Mouse (Mus musculus): Measurements from ENCODE around the gene Ttc13. TPM values are rescaled to one million over a fixed set of nuclear protein-coding genes. Genes with fewer than 3 reads are reported as not detected.
A peak's percentile ranks its signal among the peaks of the same experiment; 100 is the strongest.

Ttc13 gene
- polyA plus RNA-seq, 1 experiment from 2014 or later, result 70.9 TPM

GRCm38 (mm10) chr8:124641599-124641998 is 80.2 kb downstream of the Ttc13 start:
- no peak for DNase-seq
- Histone ChIP-seq H3K4me3 (replicated peaks; ENCODE audit: low read depth, low read length) (no peak overlapping the region), H3K4me2 (ENCODE audit: low read length) (no peak overlapping the region), H3K4me1 (ENCODE audit: control insufficient read depth, insufficient read depth, low read length) (peaks cover 13% of the 10 kb centered on the region), H3K27me3 (ENCODE audit: control insufficient read depth, insufficient read depth, low read length) (no peaks in the 10 kb centered on the region), H3K27ac (replicated peaks; ENCODE audit: low read depth, low read length) (no peak overlapping the region), H3K9ac (replicated peaks; ENCODE audit: low read length) (no peak overlapping the region), H3K9me3 (ENCODE audit: control insufficient read depth, low read length) (no peaks in the 10 kb centered on the region), H3K36me3 (ENCODE audit: control insufficient read depth, insufficient read depth, low read length) (peaks cover 29% of the 10 kb centered on the region)
- no peak for ATAC-seq (ENCODE audit: low FRiP score, low TSS enrichment)
- WGBS, result 94% methylated on average over 8 of the region's 8 CpGs

GRCm38 (mm10) chr8:124635247-124635502 is 86.6 kb downstream of the Ttc13 start:
- no peak for ATAC-seq (ENCODE audit: low FRiP score, low TSS enrichment)
- WGBS, result 83% methylated on average over 8 of the region's 8 CpGs
- peaks cover 42% of the 10 kb centered on the region for H3K36me3 ChIP-seq (ENCODE audit: control insufficient read depth, insufficient read depth, low read length)
- no peak overlapping the region for H3K9ac ChIP-seq (replicated peaks; ENCODE audit: low read length)
- H3K27ac ChIP-seq (replicated peaks; ENCODE audit: low read depth, low read length), result no peak overlapping the region
- no peaks in the 10 kb centered on the region for H3K9me3 ChIP-seq (ENCODE audit: control insufficient read depth, low read length)
- no peaks in the 10 kb centered on the region for H3K27me3 ChIP-seq (ENCODE audit: control insufficient read depth, insufficient read depth, low read length)
- no peak overlapping the region for H3K4me2 ChIP-seq (ENCODE audit: low read length)
- no peak for DNase-seq
- H3K4me3 ChIP-seq (replicated peaks; ENCODE audit: low read depth, low read length), result no peak overlapping the region
- H3K4me1 ChIP-seq (ENCODE audit: control insufficient read depth, insufficient read depth, low read length), result no peaks in the 10 kb centered on the region

GRCm38 (mm10) chr8:124634411-124635246 is 87.2 kb downstream of the Ttc13 start:
- Histone ChIP-seq H3K9ac (replicated peaks; ENCODE audit: low read length) (no peak overlapping the region), H3K4me3 (replicated peaks; ENCODE audit: low read depth, low read length) (no peak overlapping the region), H3K27me3 (ENCODE audit: control insufficient read depth, insufficient read depth, low read length) (no peaks in the 10 kb centered on the region), H3K27ac (replicated peaks; ENCODE audit: low read depth, low read length) (no peak overlapping the region), H3K4me2 (ENCODE audit: low read length) (no peak overlapping the region), H3K36me3 (ENCODE audit: control insufficient read depth, insufficient read depth, low read length) (peaks cover 42% of the 10 kb centered on the region), H3K4me1 (ENCODE audit: control insufficient read depth, insufficient read depth, low read length) (no peaks in the 10 kb centered on the region), H3K9me3 (ENCODE audit: control insufficient read depth, low read length) (no peaks in the 10 kb centered on the region)
- no peak for DNase-seq
- ATAC-seq (ENCODE audit: low FRiP score, low TSS enrichment), result no peak
- 78% methylated on average over 13 of the region's 13 CpGs for WGBS

GRCm38 (mm10) chr8:124633001-124633703 is 88.6 kb downstream of the Ttc13 start:
- H3K4me1 ChIP-seq (ENCODE audit: control insufficient read depth, insufficient read depth, low read length), result no peaks in the 10 kb centered on the region
- DNase-seq, result no peak
- WGBS, result 91% methylated on average over 14 of the region's 14 CpGs
- no peak overlapping the region for H3K4me3 ChIP-seq (replicated peaks; ENCODE audit: low read depth, low read length)
- no peak overlapping the region for H3K27ac ChIP-seq (replicated peaks; ENCODE audit: low read depth, low read length)
- H3K9ac ChIP-seq (replicated peaks; ENCODE audit: low read length), result no peak overlapping the region
- H3K27me3 ChIP-seq (ENCODE audit: control insufficient read depth, insufficient read depth, low read length), result no peaks in the 10 kb centered on the region
- peaks cover 29% of the 10 kb centered on the region for H3K36me3 ChIP-seq (ENCODE audit: control insufficient read depth, insufficient read depth, low read length)
- no peak for ATAC-seq (ENCODE audit: low FRiP score, low TSS enrichment)
- no peaks in the 10 kb centered on the region for H3K9me3 ChIP-seq (ENCODE audit: control insufficient read depth, low read length)
- no peak overlapping the region for H3K4me2 ChIP-seq (ENCODE audit: low read length)

- H3K4me1 ChIP-seq (ENCODE audit: control insufficient read depth, insufficient read depth, low read length), result no peaks in the 10 kb centered on the region
- H3K4me2 ChIP-seq (ENCODE audit: low read length), result no peak overlapping the region
- WGBS, result 38% methylated on average over 7 of the region's 7 CpGs
- no peaks in the 10 kb centered on the region for H3K27me3 ChIP-seq (ENCODE audit: control insufficient read depth, insufficient read depth, low read length)
- H3K27ac ChIP-seq (replicated peaks; ENCODE audit: low read depth, low read length), result 0 out of 2 replicates have a peak overlapping the region, but pooled peaks have one; percentile 13
- no peak overlapping the region for H3K9ac ChIP-seq (replicated peaks; ENCODE audit: low read length)
- no peaks in the 10 kb centered on the region for H3K9me3 ChIP-seq (ENCODE audit: control insufficient read depth, low read length)
- DNase-seq (no peak), ATAC-seq (ENCODE audit: low FRiP score, low TSS enrichment) (no peak)
- no peak overlapping the region for H3K4me3 ChIP-seq (replicated peaks; ENCODE audit: low read depth, low read length)
- peaks cover 17% of the 10 kb centered on the region for H3K36me3 ChIP-seq (ENCODE audit: control insufficient read depth, insufficient read depth, low read length)
These were observed 89.8 kb downstream of the Ttc13 start for GRCm38 (mm10) chr8:124631966-124632365.

- Histone ChIP-seq H3K4me1 (ENCODE audit: control insufficient read depth, insufficient read depth, low read length) (no peaks in the 10 kb centered on the region), H3K4me2 (ENCODE audit: low read length) (no peak overlapping the region), H3K4me3 (replicated peaks; ENCODE audit: low read depth, low read length) (no peak overlapping the region), H3K9ac (replicated peaks; ENCODE audit: low read length) (no peak overlapping the region), H3K36me3 (ENCODE audit: control insufficient read depth, insufficient read depth, low read length) (peaks cover 6% of the 10 kb centered on the region; the same call in 1 of the 2 replicates), H3K9me3 (ENCODE audit: control insufficient read depth, low read length) (no peaks in the 10 kb centered on the region), H3K27ac (replicated peaks; ENCODE audit: low read depth, low read length) (no peak overlapping the region), H3K27me3 (ENCODE audit: control insufficient read depth, insufficient read depth, low read length) (no peaks in the 10 kb centered on the region)
- WGBS, result 50% methylated on average over 4 of the region's 4 CpGs
- ATAC-seq (ENCODE audit: low FRiP score, low TSS enrichment) (no peak), DNase-seq (no peak)
These were observed 90.9 kb downstream of the Ttc13 start for GRCm38 (mm10) chr8:124630891-124631290.

GRCm38 (mm10) chr8:124630489-124630888 is 91.3 kb downstream of the Ttc13 start:
- Histone ChIP-seq H3K4me2 (ENCODE audit: low read length) (no peak overlapping the region), H3K9ac (replicated peaks; ENCODE audit: low read length) (no peak overlapping the region), H3K4me3 (replicated peaks; ENCODE audit: low read depth, low read length) (no peak overlapping the region), H3K27me3 (ENCODE audit: control insufficient read depth, insufficient read depth, low read length) (no peaks in the 10 kb centered on the region), H3K9me3 (ENCODE audit: control insufficient read depth, low read length) (no peaks in the 10 kb centered on the region), H3K4me1 (ENCODE audit: control insufficient read depth, insufficient read depth, low read length) (no peaks in the 10 kb centered on the region), H3K36me3 (ENCODE audit: control insufficient read depth, insufficient read depth, low read length) (0 out of 2 replicates have a peak, but pooled peaks cover 3% of the 10 kb centered on the region), H3K27ac (replicated peaks; ENCODE audit: low read depth, low read length) (no peak overlapping the region)
- WGBS, result 83% methylated on average over 6 of the region's 6 CpGs
- no peak for DNase-seq
- no peak for ATAC-seq (ENCODE audit: low FRiP score, low TSS enrichment)

GRCm38 (mm10) chr8:124626251-124626650 is 95.5 kb downstream of the Ttc13 start:
- H3K27me3 ChIP-seq (ENCODE audit: control insufficient read depth, insufficient read depth, low read length), result no peaks in the 10 kb centered on the region
- H3K27ac ChIP-seq (replicated peaks; ENCODE audit: low read depth, low read length), result no peak overlapping the region
- no peak overlapping the region for H3K9ac ChIP-seq (replicated peaks; ENCODE audit: low read length)
- H3K4me3 ChIP-seq (replicated peaks; ENCODE audit: low read depth, low read length), result no peak overlapping the region
- DNase-seq (no peak), ATAC-seq (ENCODE audit: low FRiP score, low TSS enrichment) (no peak)
- no peak overlapping the region for H3K4me2 ChIP-seq (ENCODE audit: low read length)
- H3K9me3 ChIP-seq (ENCODE audit: control insufficient read depth, low read length), result no peaks in the 10 kb centered on the region
- no peaks in the 10 kb centered on the region for H3K4me1 ChIP-seq (ENCODE audit: control insufficient read depth, insufficient read depth, low read length)
- WGBS, result 87% methylated on average over 9 of the region's 9 CpGs
- no peaks in the 10 kb centered on the region for H3K36me3 ChIP-seq (ENCODE audit: control insufficient read depth, insufficient read depth, low read length)

Measured in midbrain, embryonic 14.5 days (tissue).